22 mouse cellular contexts compared by ENCODE assay signal in genomic region chr1:81671142-81671541, GRCm38 (mm10).
"Had no signal": no experiment of that assay in that cellular context is flagged by ENCODE, and none has a peak within 500 bp of the region (broad histone marks: within the 10 kb centered on the region; RNA-seq: fewer than 3 reads in every experiment).

No protein-coding gene starts in this region.

- DNase-seq: kidney, postnatal 25 days; layer of hippocampus, adult 9-11 months; liver; lung, adult 18-20 months; lung, postnatal 10 days; lung, postnatal 36 days; right cerebral cortex, adult 18-20 months; right cerebral cortex, postnatal 14 days; right cerebral cortex, postnatal 4 days; thymus, postnatal 36 days had no signal

- H3K36me3 ChIP-seq: limb, embryonic 10.5 days; limb, embryonic 13.5 days; liver, embryonic 12.5 days; liver, embryonic 15.5 days; lung, embryonic 15.5 days; midbrain, embryonic 10.5 days; midbrain, embryonic 13.5 days; stomach, embryonic 15.5 days had no signal

- ATAC-seq: liver, embryonic 12.5 days; midbrain, embryonic 13.5 days; midbrain, embryonic 16.5 days had no signal

- H3K27me3 ChIP-seq: limb, embryonic 13.5 days; liver, embryonic 12.5 days; liver, embryonic 15.5 days; lung, embryonic 15.5 days; megakaryocyte, embryonic 14.5 days; midbrain, embryonic 13.5 days; stomach, embryonic 15.5 days had no signal

- H3K4me3 ChIP-seq: layer of hippocampus, adult 2 months; limb, embryonic 10.5 days; limb, embryonic 13.5 days; liver, embryonic 12.5 days; liver, embryonic 15.5 days; lung, embryonic 15.5 days; megakaryocyte, embryonic 14.5 days; midbrain, embryonic 10.5 days; midbrain, embryonic 13.5 days; stomach, embryonic 15.5 days had no signal

- H3K4me1 ChIP-seq: limb, embryonic 10.5 days; liver, embryonic 12.5 days; liver, embryonic 15.5 days; megakaryocyte, embryonic 14.5 days; midbrain, embryonic 13.5 days; stomach, embryonic 15.5 days had no signal

- H3K27ac ChIP-seq: kidney, postnatal 0 days; layer of hippocampus, adult 2 months; limb, embryonic 10.5 days; limb, embryonic 13.5 days; liver, embryonic 12.5 days; liver, embryonic 15.5 days; lung, embryonic 15.5 days; midbrain, embryonic 10.5 days; midbrain, embryonic 13.5 days; stomach, embryonic 15.5 days had no signal
